Mouse (Mus musculus) heart, adult 2 months (tissue): ENCODE results near the gene Sh3glb1.

Source experiments
- CTCF ChIP-seq: fragments of 200-600 bp; IDR thresholded peaks from 2 replicates; pipeline ENCODE4 v1.8.1; 2022; ENCODE audit warnings: antibody characterized with exemption, mild to moderate bottlenecking, moderate library complexity
- EP300 ChIP-seq: fragments of 200-500 bp; IDR thresholded peaks from 2 replicates; pipeline ENCODE4 v1.6.1; 2011; ENCODE audit warnings: low read depth, low read length, control low read depth; ENCODE audit not compliant: insufficient read depth
- POLR2A ChIP-seq: fragments of 200-500 bp; IDR thresholded peaks from 2 replicates; pipeline ENCODE4 v1.6.1; 2011; ENCODE audit warnings: mild to moderate bottlenecking, low read depth, low read length, control low read depth; ENCODE audit not compliant: insufficient read depth

DNA sequence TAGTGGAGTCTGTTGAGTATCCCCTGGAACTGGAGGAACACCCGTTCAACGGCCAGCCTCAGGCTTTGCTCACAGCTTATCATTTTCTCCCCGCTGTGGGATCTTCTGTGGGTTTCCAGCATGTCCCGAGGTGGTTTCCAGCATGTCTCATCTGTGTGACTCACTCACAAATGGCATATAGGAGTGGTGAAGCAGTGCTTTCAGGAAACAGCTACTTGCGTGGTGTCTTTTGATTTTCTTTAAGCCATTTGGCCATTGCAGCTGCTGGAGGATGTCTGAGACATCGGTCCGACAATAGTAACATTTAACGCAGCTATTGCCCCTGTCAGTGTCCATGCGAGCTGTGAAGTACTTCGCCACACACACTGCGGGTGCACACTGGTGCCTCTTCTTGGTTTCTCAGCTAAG lies 50.7 kb downstream of the Sh3glb1 start:
- TF ChIP-seq EP300 = no peak
- no peak for TF ChIP-seq CTCF
- TF ChIP-seq POLR2A = no peak
